Mouse (Mus musculus): ENCODE measurements at regions not wholly inside any gene's neighbourhood (a gene's known extent, or its start where the extent isn't known, plus 50 kb on each side); places are given as distances from the start of the nearest gene placed in this dataset.

- no peak for DNase-seq (ENCODE audit: low spot score)
These were observed 116.3 kb downstream of the Dkk1 start for GRCm38 (mm10) chr19:30433141-30433540.

GRCm38 (mm10) chr19:30435054-30435738, 114.3 kb downstream of the Dkk1 start:
- no peak for DNase-seq (ENCODE audit: low spot score)

GRCm38 (mm10) chr19:30450869-30451542, 98.5 kb downstream of the Dkk1 start:
- DNase-seq (ENCODE audit: low spot score) = no peak

- DNase-seq (ENCODE audit: low spot score) = no peak
These were observed 97.9 kb downstream of the Dkk1 start for GRCm38 (mm10) chr19:30451543-30451920.

- no peak for DNase-seq (ENCODE audit: low spot score)
These were observed 96.8 kb downstream of the Dkk1 start for GRCm38 (mm10) chr19:30452671-30453070.

GRCm38 (mm10) chr19:30483436-30483835, 66.0 kb downstream of the Dkk1 start:
- DNase-seq (ENCODE audit: low spot score) = no peak

- no peak for DNase-seq (ENCODE audit: low spot score)
These were observed 59.7 kb downstream of the Dkk1 start for GRCm38 (mm10) chr19:30489786-30490185.

GRCm38 (mm10) chr19:30490916-30491315, 58.5 kb downstream of the Dkk1 start:
- no peak for DNase-seq (ENCODE audit: low spot score)
